ENCODE assay signal across 26 mouse cellular contexts in genomic region chr16:30442451-30442850, GRCm38 (mm10). TPM values are rescaled to one million over a fixed set of nuclear protein-coding genes. Genes with fewer than 3 reads are reported as not detected.
A peak's percentile ranks its signal among the peaks of the same experiment; 100 is the strongest.
DNase-seq lines count a peak whose midpoint lies in the region; ATAC-seq and TF ChIP-seq lines count a peak whose summit lies in the region.
"Had no signal": no experiment of that assay in that cellular context is flagged by ENCODE, and none has a peak within 500 bp of the region (broad histone marks: within the 10 kb centered on the region; RNA-seq: fewer than 3 reads in every experiment).

No protein-coding gene starts in this region.

- TF ChIP-seq CTCF in liver, adult 2 months (IDR thresholded peaks at IDR 0.05; ENCODE audit: low read depth, low read length), result no peak
- no peak for TF ChIP-seq CTCF in stomach, postnatal 0 days (IDR thresholded peaks at IDR 0.05; ENCODE audit: low read depth)

- H3K27ac ChIP-seq in heart, embryonic 13.5 days (replicated peaks), result 0 out of 2 replicates have a peak overlapping the region, but pooled peaks have one; percentile 17
- no peak overlapping the region for H3K27ac ChIP-seq in heart, embryonic 11.5 days (ENCODE audit: low read depth, low read length)
- H3K27ac ChIP-seq in liver, adult 2 months (replicated peaks; ENCODE audit: insufficient read depth, low read depth, low read length), result 0 out of 2 replicates have a peak overlapping the region, but pooled peaks have one; percentile 15
- no peak overlapping the region for H3K27ac ChIP-seq in stomach, postnatal 0 days (replicated peaks)
- H3K27ac ChIP-seq: embryonic facial prominence, embryonic 10.5 days; forebrain, embryonic 12.5 days; hindbrain, embryonic 14.5 days; kidney, embryonic 15.5 days; left cerebral cortex, adult 2 months; limb, embryonic 10.5 days; liver, embryonic 13.5 days; neural tube, embryonic 12.5 days had no signal

- no peak overlapping the region for H3K4me2 ChIP-seq in heart, embryonic 13.5 days
- H3K4me2 ChIP-seq in heart, embryonic 11.5 days, result no peak overlapping the region
- no peak overlapping the region for H3K4me2 ChIP-seq in stomach, postnatal 0 days (replicated peaks; ENCODE audit: low read depth)
- H3K4me2 ChIP-seq: forebrain, embryonic 12.5 days; hindbrain, embryonic 14.5 days; kidney, embryonic 15.5 days; liver, embryonic 13.5 days; midbrain, embryonic 11.5 days; neural tube, embryonic 12.5 days had no signal

- no peak for TF ChIP-seq POLR2A in liver, adult 2 months (IDR thresholded peaks at IDR 0.05; ENCODE audit: extremely low read depth, insufficient read depth, low read length)

- H3K79me2 ChIP-seq in liver, adult 2 months (ENCODE audit: control insufficient read depth, insufficient read depth, low read length), result no peaks in the 10 kb centered on the region

- no peak for TF ChIP-seq EP300 in stomach, postnatal 0 days (optimal IDR thresholded peaks at IDR 0.05)

- DNase-seq in liver, adult 2 months (ENCODE audit: extremely low read depth, low read depth, low spot score), result peak; percentile 29
- no peak for DNase-seq in liver
- DNase-seq in Muller cell, postnatal 12 days (ENCODE audit: inconsistent ontology term), result peak; percentile 55
- DNase-seq in adrenal gland, postnatal 25 days, result peak; percentile 24
- no peak for DNase-seq in stomach, postnatal 0 days (ENCODE audit: low spot score)
- no peak for DNase-seq in left cerebral cortex, postnatal 36 days (ENCODE audit: low spot score in 2 of 2)
- DNase-seq: cerebellum, adult 9-10 months; gastrocnemius, postnatal 10 days; heart, adult 18-20 months; kidney, postnatal 4 days; layer of hippocampus, adult 9-11 months; liver, embryonic 13.5 days; right cerebral cortex, adult 18-20 months; thymus, postnatal 14 days had no signal

- no peaks in the 10 kb centered on the region for H3K27me3 ChIP-seq in heart, embryonic 13.5 days (replicated peaks)
- H3K27me3 ChIP-seq in heart, embryonic 11.5 days (ENCODE audit: control insufficient read depth, insufficient read depth, low read length), result no peaks in the 10 kb centered on the region
- H3K27me3 ChIP-seq in liver, adult 2 months (ENCODE audit: control insufficient read depth, insufficient read depth, low read length), result no peaks in the 10 kb centered on the region
- no peaks in the 10 kb centered on the region for H3K27me3 ChIP-seq in stomach, postnatal 0 days (ENCODE audit: control insufficient read depth, insufficient read depth, low read length)
- H3K27me3 ChIP-seq: forebrain, embryonic 12.5 days; kidney, embryonic 15.5 days; liver, embryonic 13.5 days; neural tube, embryonic 12.5 days had no signal

- intact Hi-C loops in left cerebral cortex, postnatal 36 days (cut with DNase I), result no loop called here

- no peaks in the 10 kb centered on the region for H3K9me3 ChIP-seq in heart, embryonic 13.5 days
- H3K9me3 ChIP-seq in heart, embryonic 11.5 days (replicated peaks; ENCODE audit: control insufficient read depth, low read length), result no peaks in the 10 kb centered on the region
- no peaks in the 10 kb centered on the region for H3K9me3 ChIP-seq in stomach, postnatal 0 days (ENCODE audit: control insufficient read depth, low read length)
- H3K9me3 ChIP-seq: embryonic facial prominence, embryonic 10.5 days; forebrain, embryonic 12.5 days; kidney, embryonic 15.5 days; limb, embryonic 10.5 days; liver, embryonic 13.5 days; neural tube, embryonic 12.5 days had no signal

- WGBS in heart, embryonic 13.5 days, result 78% methylated on average over 2 of the region's 2 CpGs
- WGBS in heart, embryonic 11.5 days (ENCODE audit: insufficient replicate concordance), result 79% methylated on average over 2 of the region's 2 CpGs
- WGBS in liver, adult 2 months, result 56% methylated on average over 2 of the region's 2 CpGs
- 75% methylated on average over 2 of the region's 2 CpGs for WGBS in stomach, postnatal 0 days

- no peaks in the 10 kb centered on the region for H3K36me3 ChIP-seq in heart, embryonic 13.5 days
- H3K36me3 ChIP-seq in heart, embryonic 11.5 days (ENCODE audit: control insufficient read depth, insufficient read depth, low read length), result no peaks in the 10 kb centered on the region
- H3K36me3 ChIP-seq in liver, adult 2 months (ENCODE audit: control insufficient read depth, insufficient read depth, low read length), result no peaks in the 10 kb centered on the region
- no peaks in the 10 kb centered on the region for H3K36me3 ChIP-seq in stomach, postnatal 0 days (ENCODE audit: control insufficient read depth, insufficient read depth, low read length)
- H3K36me3 ChIP-seq: embryonic facial prominence, embryonic 10.5 days; forebrain, embryonic 12.5 days; kidney, embryonic 15.5 days; limb, embryonic 10.5 days; liver, embryonic 13.5 days; neural tube, embryonic 12.5 days had no signal

- no peak overlapping the region for H3K4me3 ChIP-seq in heart, embryonic 13.5 days
- no peak overlapping the region for H3K4me3 ChIP-seq in heart, embryonic 11.5 days (ENCODE audit: low read depth, low read length)
- no peak overlapping the region for H3K4me3 ChIP-seq in liver, adult 2 months (ENCODE audit: insufficient read depth, low read depth, low read length)
- H3K4me3 ChIP-seq in stomach, postnatal 0 days (ENCODE audit: low read depth, low read length), result no peak overlapping the region
- H3K4me3 ChIP-seq: embryonic facial prominence, embryonic 10.5 days; forebrain, embryonic 12.5 days; kidney, embryonic 15.5 days; left cerebral cortex, adult 2 months; limb, embryonic 10.5 days; liver, embryonic 13.5 days; neural tube, embryonic 12.5 days had no signal

- ATAC-seq in heart, embryonic 13.5 days (ENCODE audit: extremely low read depth, insufficient number of reproducible peaks, low FRiP score, low TSS enrichment), result no peak
- ATAC-seq in heart, embryonic 11.5 days (replicated peaks; ENCODE audit: insufficient number of reproducible peaks, low FRiP score, low TSS enrichment), result no peak
- no peak for ATAC-seq in stomach, postnatal 0 days (ENCODE audit: low FRiP score, low TSS enrichment)
- ATAC-seq: CD4-positive, CD25-positive, alpha-beta regulatory T cell, adult 4 months; intestine, postnatal 0 days had no signal

- H3K9ac ChIP-seq in heart, embryonic 13.5 days, result no peak overlapping the region
- no peak overlapping the region for H3K9ac ChIP-seq in heart, embryonic 11.5 days (ENCODE audit: low read depth, low read length)
- no peak overlapping the region for H3K9ac ChIP-seq in liver, adult 2 months (ENCODE audit: low read depth, low read length)
- no peak overlapping the region for H3K9ac ChIP-seq in stomach, postnatal 0 days (ENCODE audit: low read length)
- H3K9ac ChIP-seq: forebrain, embryonic 12.5 days; hindbrain, embryonic 14.5 days; kidney, embryonic 15.5 days; liver, embryonic 13.5 days; neural tube, embryonic 12.5 days had no signal

- peaks cover 27% of the 10 kb centered on the region for H3K4me1 ChIP-seq in heart, embryonic 13.5 days
- peaks cover 9% of the 10 kb centered on the region for H3K4me1 ChIP-seq in heart, embryonic 11.5 days (ENCODE audit: control insufficient read depth, insufficient read depth, low read length)
- H3K4me1 ChIP-seq in liver, adult 2 months (ENCODE audit: control insufficient read depth, insufficient read depth, low read length), result peaks cover 12% of the 10 kb centered on the region; the same call in 1 of the 2 replicates
- H3K4me1 ChIP-seq in stomach, postnatal 0 days (replicated peaks; ENCODE audit: control insufficient read depth, insufficient read depth), result no peaks in the 10 kb centered on the region
- H3K4me1 ChIP-seq: forebrain, embryonic 12.5 days; neural tube, embryonic 12.5 days had no signal

RNA-seq across cellular contexts. Expression of gene Atp13a3, which starts 36.7 kb away (rescaled TPM):
- 6.8 and 7.3 TPM in 2 replicates for polyA plus RNA-seq in heart, embryonic 13.5 days (2015; fragmentation: Nextera tagmentation; extraction: Ambion mirVana)
- 14.3 TPM in 2 replicates for polyA plus RNA-seq in heart, embryonic 11.5 days (2014; fragmentation: Nextera tagmentation; extraction: Ambion mirVana)
- total RNA-seq in liver, adult 2 months (2014; rRNA removed), result 80.9 and 97.7 TPM in 2 replicates
- polyA plus RNA-seq in liver, adult 2 months (2012; rRNA removed), result 46.3 and 52.7 TPM in 2 replicates
- total RNA-seq in adrenal gland, postnatal 25 days (2021), result 57.2 and 75.3 TPM in 2 replicates
- polyA plus RNA-seq in stomach, postnatal 0 days (2015; fragmentation: Nextera tagmentation; extraction: Ambion mirVana), result 7.5 and 7.7 TPM in 2 replicates
- total RNA-seq in left cerebral cortex, postnatal 36 days (2021), result 10 to 100 TPM; 61.8 to 71.6 TPM

Comparison
In these comparisons a context has a peak if more than half of its experiments do, and no peak if none do; other contexts are left out.
1. H3K27ac ChIP-seq: peak in heart, embryonic 13.5 days (single experiment) and liver, adult 2 months (single experiment); none in heart, embryonic 11.5 days (single experiment) and stomach, postnatal 0 days (single experiment).
2. DNase-seq: peak in liver, adult 2 months (single experiment), Muller cell, postnatal 12 days (single experiment) and adrenal gland, postnatal 25 days (single experiment); none in liver (single experiment), stomach, postnatal 0 days (single experiment) and left cerebral cortex, postnatal 36 days (0 of 2).